Mouse (Mus musculus) liver, embryonic 14.5 days (tissue): ENCODE results near the gene Pdlim1. TPM values are rescaled to one million over a fixed set of nuclear protein-coding genes. Genes with fewer than 3 reads are reported as not detected.

Experiments used
- ATAC-seq: fragments of 200-750 bp; cut with Nextera tagmentation; 2 replicates; pipeline ENCODE4 v1.8.0; 2017; ENCODE audit warnings: moderate number of reproducible peaks, mild to moderate bottlenecking, moderate library complexity; ENCODE audit not compliant: insufficient read depth
- DNase-seq, 3 experiments: peaks; one replicate each; pipeline ENCODE4 v3.0.0-alpha.2; 2012 to 2013; ENCODE audit warnings: low read depth in 3 of 3, low spot score in 3 of 3
- H3K27ac ChIP-seq: fragments of 300-500 bp; sonication (generic); 2 replicates; pipeline ENCODE4 v1.5.1; 2014; ENCODE audit warnings: moderate library complexity, mild to moderate bottlenecking, control low read depth, inconsistent platforms
- H3K27me3 ChIP-seq: fragments of 300-500 bp; sonication (generic); 2 replicates; pipeline ENCODE4 v1.6.1; 2014; ENCODE audit warnings: mild to moderate bottlenecking, low read length, moderate library complexity; ENCODE audit not compliant: control insufficient read depth, insufficient read depth
- H3K36me3 ChIP-seq: fragments of 300-500 bp; sonication (generic); replicated peaks from 2 replicates; pipeline ENCODE4 v1.6.1; 2014; ENCODE audit warnings: low read depth; ENCODE audit not compliant: control insufficient read depth, insufficient read depth
- H3K4me1 ChIP-seq, 2 experiments: fragments of 200-500 bp in 1 of 2; fragments of 300-500 bp in 1 of 2; sonication (generic) in 1 of 2; replicated peaks; 2 replicates each; pipeline ENCODE4 v1.6.1; 2012 to 2014; ENCODE audit warnings: antibody characterized with exemption in 1 of 2, inconsistent platforms in 1 of 2, low read length in 1 of 2; ENCODE audit not compliant: control insufficient read depth in 2 of 2, insufficient read depth in 2 of 2
- H3K4me2 ChIP-seq: fragments of 300-500 bp; sonication (generic); 2 replicates; pipeline ENCODE4 v1.6.1; 2014; ENCODE audit warnings: low read depth, mild to moderate bottlenecking, control low read depth, moderate library complexity
- H3K4me3 ChIP-seq, 2 experiments: fragments of 200-500 bp in 1 of 2; fragments of 300-500 bp in 1 of 2; sonication (generic) in 1 of 2; 2 replicates each; pipeline ENCODE4 v1.5.1; 2012 to 2014; ENCODE audit warnings: low read depth in 2 of 2, low read length in 2 of 2, mild to moderate bottlenecking in 2 of 2, control low read depth in 1 of 2, inconsistent platforms in 1 of 2, moderate library complexity in 1 of 2; ENCODE audit not compliant: insufficient read depth in 1 of 2
- H3K9ac ChIP-seq: fragments of 300-500 bp; sonication (generic); replicated peaks from 2 replicates; pipeline ENCODE4 v1.6.1; 2014; ENCODE audit warnings: mild to moderate bottlenecking, control low read depth, moderate library complexity
- H3K9me3 ChIP-seq: fragments of 300-500 bp; sonication (generic); 2 replicates; pipeline ENCODE4 v1.6.1; 2016; ENCODE audit warnings: low read length, mixed read lengths; ENCODE audit not compliant: control insufficient read depth
- CTCF ChIP-seq: IDR thresholded peaks from 2 replicates; pipeline ENCODE4 v1.5.1; 2016; ENCODE audit warnings: antibody characterized with exemption, low read depth, control low read depth
- EP300 ChIP-seq: IDR thresholded peaks from 2 replicates; pipeline ENCODE4 v1.6.1; 2016; ENCODE audit warnings: antibody characterized with exemption, low read depth
- WGBS: fragments of 180-500 bp; shearing (Covaris S2); extraction: QIAGEN DNeasy Blood & Tissue Kit; methylation state at CpG from one replicate; pipeline ENCODE4 v1.1.7; 2014; ENCODE audit not compliant: insufficient replicate concordance; 5-methylcytosine and 5-hydroxymethylcytosine counted together
- polyA plus RNA-seq, 2 experiments: library from polyadenylated mRNA; depleted of rRNA in 1 of 2; stranded (reverse) in 1 of 2; unstranded in 1 of 2; fragments of >200 nt; fragmentation: Nextera tagmentation in 1 of 2; extraction: Ambion mirVana in 1 of 2; gene quantifications; 2 replicates each; pipeline versions ENCODE4 v1.2.1 to v1.2.3; 2012 to 2014

The Pdlim1 gene
- polyA plus RNA-seq, 2 experiments = 31.4 to 70.7 TPM

DNA sequence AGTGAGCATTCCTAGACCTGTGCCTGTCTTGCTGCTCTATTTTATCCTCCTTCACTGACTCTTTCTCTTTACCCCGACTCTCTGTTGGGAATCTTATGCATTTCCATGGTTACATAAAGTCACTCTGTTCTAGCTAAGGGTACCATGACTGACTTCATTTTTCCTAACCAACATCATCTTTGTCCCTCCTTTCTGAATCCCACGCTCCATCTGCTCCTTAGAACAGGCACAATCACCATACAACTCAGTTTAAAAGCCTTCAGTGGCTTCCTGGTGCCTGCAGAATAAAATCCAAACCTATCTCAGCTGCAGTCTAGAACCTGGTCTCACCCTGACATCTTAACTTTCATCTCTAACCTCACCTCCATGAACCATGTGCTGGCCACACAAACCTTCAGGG, 26.9 kb upstream of the Pdlim1 start:
- H3K9me3 ChIP-seq = no peaks in the 10 kb centered on the region
- peak overlapping the region; percentile 67 for H3K4me2 ChIP-seq
- H3K27me3 ChIP-seq = no peaks in the 10 kb centered on the region
- ATAC-seq (no peak), DNase-seq (no peak)
- peak overlapping the region in 1 of 2 experiments; percentile 27; a peak in 2 of 4 replicates for H3K4me3 ChIP-seq
- H3K27ac ChIP-seq = peak overlapping the region; percentile 86
- H3K9ac ChIP-seq = peak overlapping the region; percentile 59
- WGBS = 85% methylated on average over 2 of the region's 2 CpGs
- TF ChIP-seq CTCF = no peak
- TF ChIP-seq EP300 = no peak
- H3K4me1 ChIP-seq = peaks cover 15 to 42% of the 10 kb centered on the region in 2 experiments
- no peaks in the 10 kb centered on the region; the same call in 1 of the 2 replicates for H3K36me3 ChIP-seq

DNA sequence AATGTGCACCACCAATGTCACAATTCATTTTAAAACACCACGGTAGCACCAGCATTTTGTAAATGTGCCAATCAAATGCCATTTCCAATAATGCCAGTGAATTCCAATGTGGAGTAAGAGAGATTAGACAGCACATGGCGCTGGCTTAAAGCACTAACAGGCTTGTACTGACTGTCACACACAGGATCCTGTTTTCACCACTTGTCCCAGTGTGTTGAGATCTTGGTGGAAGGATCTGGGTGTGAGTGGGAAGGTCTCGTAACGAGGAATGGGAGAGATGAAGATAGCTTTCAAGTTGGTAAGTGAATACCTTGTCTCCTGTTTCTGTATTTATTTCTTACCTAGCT, 26.1 kb upstream of the Pdlim1 start:
- WGBS = 27% methylated on average over 4 of the region's 4 CpGs
- Histone ChIP-seq H3K4me1 (peaks cover 15 to 42% of the 10 kb centered on the region in 2 experiments), H3K9ac (peak overlapping the region; percentile 59), H3K4me2 (peak overlapping the region; percentile 67), H3K27me3 (no peaks in the 10 kb centered on the region), H3K9me3 (no peaks in the 10 kb centered on the region), H3K4me3 (peak overlapping the region in 1 of 2 experiments; percentile 27; a peak in 3 of 4 replicates), H3K27ac (peak overlapping the region; percentile 86), H3K36me3 (no peaks in the 10 kb centered on the region; the same call in 1 of the 2 replicates)
- DNase-seq = no peak
- peak; percentile 57 for ATAC-seq
- TF ChIP-seq CTCF = no peak
- no peak for TF ChIP-seq EP300

GRCm38 (mm10) chr19:40297078-40297797, 25.6 kb upstream of the Pdlim1 start:
- DNase-seq (peak; percentile 68 to 70 (median 68)), ATAC-seq (peak; percentile 99)
- Histone ChIP-seq H3K4me2 (peak overlapping the region; percentile 67), H3K9me3 (no peaks in the 10 kb centered on the region), H3K36me3 (no peaks in the 10 kb centered on the region; the same call in 1 of the 2 replicates), H3K27me3 (no peaks in the 10 kb centered on the region), H3K4me1 (peaks cover 15 to 42% of the 10 kb centered on the region in 2 experiments), H3K4me3 (peak overlapping the region in 1 of 2 experiments; percentile 27; a peak in 2 of 4 replicates), H3K9ac (peak overlapping the region; percentile 59), H3K27ac (peak overlapping the region; percentile 86)
- TF ChIP-seq EP300 (peak; percentile 86), CTCF (no peak)
- 36% methylated on average over 7 of the region's 7 CpGs for WGBS

- no peak overlapping the region for H3K4me2 ChIP-seq
- 46% methylated on average over 1 of the region's 1 CpGs for WGBS
- H3K36me3 ChIP-seq = no peaks in the 10 kb centered on the region; the same call in 1 of the 2 replicates
- ATAC-seq = no peak
- H3K9ac ChIP-seq = no peak overlapping the region
- no peaks in the 10 kb centered on the region for H3K27me3 ChIP-seq
- peaks cover 15 to 36% of the 10 kb centered on the region in 2 experiments for H3K4me1 ChIP-seq
- H3K9me3 ChIP-seq = no peaks in the 10 kb centered on the region
- no peak for DNase-seq
- no peak overlapping the region for H3K4me3 ChIP-seq
- TF ChIP-seq EP300 (no peak), CTCF (no peak)
- H3K27ac ChIP-seq = no peak overlapping the region
Observed at GRCm38 (mm10) chr19:40294231-40294630, 22.6 kb upstream of the Pdlim1 start.

- H3K9me3 ChIP-seq = no peaks in the 10 kb centered on the region
- DNase-seq (no peak), ATAC-seq (no peak)
- H3K4me3 ChIP-seq = no peak overlapping the region
- no peak for TF ChIP-seq EP300
- no peak for TF ChIP-seq CTCF
- H3K36me3 ChIP-seq = no peaks in the 10 kb centered on the region; the same call in 1 of the 2 replicates
- no peak overlapping the region for H3K4me2 ChIP-seq
- H3K27me3 ChIP-seq = no peaks in the 10 kb centered on the region
- no peak overlapping the region for H3K27ac ChIP-seq
- peaks cover 15 to 35% of the 10 kb centered on the region in 2 experiments for H3K4me1 ChIP-seq
- H3K9ac ChIP-seq = no peak overlapping the region
- 83% methylated on average over 6 of the region's 6 CpGs for WGBS
Observed at GRCm38 (mm10) chr19:40293791-40294190, 22.1 kb upstream of the Pdlim1 start.
